Mouse (Mus musculus) liver, embryonic 11.5 days (tissue): Measurements from ENCODE around the gene Prl7b1. TPM values are rescaled to one million over a fixed set of nuclear protein-coding genes. Genes with fewer than 3 reads are reported as not detected.

ENCODE experiments used
- ATAC-seq: fragments of 200-750 bp; cut with Nextera tagmentation; replicated peaks from 2 replicates; pipeline ENCODE4 v1.8.0; 2017; ENCODE audit warnings: moderate number of reproducible peaks, mild to moderate bottlenecking, moderate TSS enrichment, moderate library complexity; ENCODE audit not compliant: low FRiP score
- DNase-seq: peaks from one replicate; pipeline ENCODE4 v3.0.0-alpha.2; 2017; ENCODE audit warnings: low spot score
- H3K27ac ChIP-seq: fragments of 300-500 bp; sonication (generic); 2 replicates; pipeline ENCODE4 v1.5.1; 2014; ENCODE audit warnings: mild to moderate bottlenecking, low read depth, low read length, control low read depth
- H3K27me3 ChIP-seq: fragments of 300-500 bp; sonication (generic); replicated peaks from 2 replicates; pipeline ENCODE4 v1.6.1; 2014; ENCODE audit warnings: low read length, mixed read lengths; ENCODE audit not compliant: control insufficient read depth, insufficient read depth
- H3K36me3 ChIP-seq: fragments of 300-500 bp; sonication (generic); 2 replicates; pipeline ENCODE4 v1.6.1; 2014; ENCODE audit warnings: mild to moderate bottlenecking, low read length, moderate library complexity, mixed read lengths; ENCODE audit not compliant: control insufficient read depth, insufficient read depth
- H3K4me1 ChIP-seq: fragments of 300-500 bp; sonication (generic); replicated peaks from 2 replicates; pipeline ENCODE4 v1.6.1; 2014; ENCODE audit warnings: low read length, mixed read lengths; ENCODE audit not compliant: control insufficient read depth, insufficient read depth
- H3K4me2 ChIP-seq: fragments of 300-500 bp; sonication (generic); 2 replicates; pipeline ENCODE4 v1.6.1; 2014; ENCODE audit warnings: mild to moderate bottlenecking, control low read depth, moderate library complexity
- H3K4me3 ChIP-seq: fragments of 300-500 bp; sonication (generic); 2 replicates; pipeline ENCODE4 v1.5.1; 2014; ENCODE audit warnings: low read depth, low read length, control low read depth
- H3K9ac ChIP-seq: fragments of 300-500 bp; sonication (generic); 2 replicates; pipeline ENCODE4 v1.6.1; 2014; ENCODE audit warnings: low read depth, low read length, control low read depth
- H3K9me3 ChIP-seq: fragments of 300-500 bp; sonication (generic); 2 replicates; pipeline ENCODE4 v1.6.1; 2016; ENCODE audit warnings: low read length, inconsistent platforms, mixed read lengths; ENCODE audit not compliant: control insufficient read depth
- WGBS: fragments of 180-500 bp; shearing (Covaris S2); extraction: QIAGEN DNeasy Blood & Tissue Kit; methylation state at CpG from one replicate; pipeline ENCODE4 v1.1.7; 2014; 5-methylcytosine and 5-hydroxymethylcytosine counted together
- polyA plus RNA-seq: library from polyadenylated mRNA; unstranded; fragments of >200 nt; fragmentation: Nextera tagmentation; extraction: Ambion mirVana; gene quantifications from 2 replicates; pipeline ENCODE4 v1.2.1, GENCODE M21; 2014

Gene Prl7b1
- polyA plus RNA-seq, result not detected in 2 replicates

DNA sequence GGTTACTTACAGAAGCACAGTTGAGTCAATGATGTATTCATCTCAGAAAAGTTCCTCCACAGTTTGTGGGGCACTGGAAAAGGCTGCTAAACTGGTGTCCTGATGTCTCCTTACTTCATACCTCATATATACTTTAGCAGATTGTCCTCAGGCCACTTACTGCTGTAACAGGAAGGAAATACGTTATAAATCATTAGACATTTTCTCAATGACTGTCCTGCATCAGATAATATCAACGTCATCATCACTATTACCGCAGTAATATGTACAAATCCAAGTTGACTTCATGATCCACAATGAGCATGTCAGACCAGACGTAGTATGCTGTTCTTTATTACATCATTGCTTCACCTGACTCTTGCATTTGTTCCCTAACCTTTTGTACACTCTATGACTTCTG is at the start of gene Prl7b1:
TSS of gene Prl7b1 (minus strand) at position 101 of the 400 bp plus-strand sequence.
- Histone ChIP-seq H3K4me3 (no peak within 1 kb of the TSS), H3K27me3 (no peaks in the 10 kb centered on the region)
- WGBS, result 66% methylated on average over 4 of the region's 4 CpGs

GRCm38 (mm10) chr13:27642393-27642792 is 32.0 kb upstream of the Prl7b1 start, which contains the start of gene Prl7a1:
TSS of gene Prl7a1 (minus strand) at chr13:27642493.
- H3K9ac ChIP-seq, result no peak within 1 kb of the TSS
- no peaks in the 10 kb centered on the region for H3K27me3 ChIP-seq
- no peak within 1 kb of the TSS for H3K4me3 ChIP-seq
- no peak for ATAC-seq
- no peak for DNase-seq
- no peak within 1 kb of the TSS for H3K4me2 ChIP-seq
- H3K9me3 ChIP-seq, result no peaks in the 10 kb centered on the region
- 94% methylated on average over 3 of the region's 3 CpGs for WGBS
- no peaks in the 10 kb centered on the region for H3K36me3 ChIP-seq
- no peak within 1 kb of the TSS for H3K27ac ChIP-seq
- no peaks in the 10 kb centered on the region for H3K4me1 ChIP-seq

More for the DNA sequence above, at the start of gene Prl7b1:
- H3K36me3 ChIP-seq, result no peaks in the 10 kb centered on the region
- no peak within 1 kb of the TSS for H3K9ac ChIP-seq
- H3K9me3 ChIP-seq, result no peaks in the 10 kb centered on the region
- DNase-seq (no peak), ATAC-seq (no peak)
- no peak within 1 kb of the TSS for H3K4me2 ChIP-seq
- H3K4me1 ChIP-seq, result no peaks in the 10 kb centered on the region
- H3K27ac ChIP-seq, result no peak within 1 kb of the TSS

GRCm38 (mm10) chr13:27582071-27582470 is 28.3 kb downstream of the Prl7b1 start, which contains the start of gene Prl8a1:
TSS of gene Prl8a1 (minus strand) at chr13:27582171.
- no peaks in the 10 kb centered on the region for H3K27me3 ChIP-seq
- DNase-seq (no peak), ATAC-seq (no peak)
- H3K27ac ChIP-seq, result no peak within 1 kb of the TSS
- H3K4me2 ChIP-seq, result no peak within 1 kb of the TSS
- 75% methylated on average over 2 of the region's 2 CpGs for WGBS
- H3K36me3 ChIP-seq, result no peaks in the 10 kb centered on the region
- no peaks in the 10 kb centered on the region for H3K4me1 ChIP-seq
- no peak within 1 kb of the TSS for H3K9ac ChIP-seq
- no peak within 1 kb of the TSS for H3K4me3 ChIP-seq
- H3K9me3 ChIP-seq, result no peaks in the 10 kb centered on the region

- Histone ChIP-seq H3K4me2 (no peak within 1 kb of the TSS), H3K9ac (no peak within 1 kb of the TSS), H3K27ac (no peak within 1 kb of the TSS), H3K9me3 (no peaks in the 10 kb centered on the region), H3K27me3 (no peaks in the 10 kb centered on the region), H3K4me3 (no peak within 1 kb of the TSS), H3K4me1 (no peaks in the 10 kb centered on the region), H3K36me3 (no peaks in the 10 kb centered on the region)
- no peak for DNase-seq
- 72% methylated on average over 2 of the region's 2 CpGs for WGBS
- ATAC-seq, result no peak
These were observed 45.9 kb downstream of the Prl7b1 start, which contains the start of gene Prl8a9 for GRCm38 (mm10) chr13:27564506-27564905. TSS of gene Prl8a9 (minus strand) at chr13:27564606.

GRCm38 (mm10) chr13:27553336-27553735 is 57.0 kb downstream of the Prl7b1 start:
- ATAC-seq (no peak), DNase-seq (no peak)
- H3K9ac ChIP-seq, result no peak overlapping the region
- H3K4me3 ChIP-seq, result no peak overlapping the region
- H3K4me1 ChIP-seq, result no peaks in the 10 kb centered on the region
- H3K27me3 ChIP-seq, result no peaks in the 10 kb centered on the region
- no peaks in the 10 kb centered on the region for H3K36me3 ChIP-seq
- no peaks in the 10 kb centered on the region for H3K9me3 ChIP-seq
- H3K27ac ChIP-seq, result no peak overlapping the region
- no peak overlapping the region for H3K4me2 ChIP-seq

Other genes starting within 250 kb of the Prl7b1 start
- gene Prl2b1, start 219.7 kb downstream of the Prl7b1 start, polyA plus RNA-seq, result not detected in 2 replicates
- gene Prl8a6, start 171.9 kb downstream of the Prl7b1 start, polyA plus RNA-seq, result not detected in 2 replicates
- not detected in 2 replicates for gene Prl8a8, start 97.4 kb downstream of the Prl7b1 start, polyA plus RNA-seq
- gene Prl8a9, start 46.0 kb downstream of the Prl7b1 start, polyA plus RNA-seq, result not detected in 2 replicates
- not detected in 2 replicates for gene Prl8a1, start 28.4 kb downstream of the Prl7b1 start, polyA plus RNA-seq
- gene Prl7a1, start 31.9 kb upstream of the Prl7b1 start, polyA plus RNA-seq, result not detected in 2 replicates
- not detected in 2 replicates for gene Prl7a2, start 57.5 kb upstream of the Prl7b1 start, polyA plus RNA-seq
- gene Prl7d1, start 106.2 kb upstream of the Prl7b1 start, polyA plus RNA-seq, result not detected in 2 replicates
- gene Prl7c1, start 170.2 kb upstream of the Prl7b1 start, polyA plus RNA-seq, result not detected in 2 replicates
- not detected in 2 replicates for gene Prl2a1, start 191.1 kb upstream of the Prl7b1 start, polyA plus RNA-seq
- gene Prl2c1, start 238.8 kb upstream of the Prl7b1 start, polyA plus RNA-seq, result not detected in 2 replicates